Comparison of ENCODE assay signal across 32 mouse cellular contexts in the genomic region with DNA sequence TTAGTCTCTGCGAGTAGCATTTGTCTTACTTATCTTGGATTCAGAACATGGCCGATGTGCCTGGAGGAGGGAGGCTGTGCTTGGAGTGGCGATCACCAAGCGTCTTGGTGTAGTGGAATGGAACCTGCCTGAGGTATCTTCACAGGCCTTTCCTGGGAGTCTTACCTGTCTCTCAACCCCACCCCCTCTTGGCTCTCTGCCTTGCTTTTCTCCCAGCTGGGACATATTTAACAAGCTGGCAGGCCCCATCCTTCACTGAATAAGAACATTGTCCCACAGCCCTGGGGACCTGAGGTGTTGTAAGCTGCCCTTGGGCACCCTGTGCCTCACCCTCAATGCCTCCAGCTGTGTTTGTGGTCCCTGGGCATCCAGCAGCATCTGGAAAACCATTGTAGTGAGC. TPM values are rescaled to one million over a fixed set of nuclear protein-coding genes. Genes with fewer than 3 reads are reported as not detected.
DNase-seq lines count a peak whose midpoint lies in the region; ATAC-seq and TF ChIP-seq lines count a peak whose summit lies in the region.
"Had no signal": no experiment of that assay in that cellular context is flagged by ENCODE, and none has a peak within 500 bp of the region (broad histone marks: within the 10 kb centered on the region; RNA-seq: fewer than 3 reads in every experiment).

No protein-coding gene starts in this region.

- no peak for ATAC-seq in hindbrain, postnatal 0 days
- ATAC-seq: CD4-positive, CD25-positive, alpha-beta regulatory T cell, adult 4 months; forebrain, postnatal 0 days; intestine, postnatal 0 days; midbrain, embryonic 13.5 days had no signal

- H3K9me3 ChIP-seq in hindbrain, embryonic 10.5 days: no peaks in the 10 kb centered on the region
- H3K9me3 ChIP-seq in hindbrain, postnatal 0 days (ENCODE audit: low read length): no peaks in the 10 kb centered on the region
- H3K9me3 ChIP-seq: embryonic facial prominence, embryonic 13.5 days; limb, embryonic 12.5 days; liver, embryonic 13.5 days; lung, embryonic 15.5 days; megakaryocyte, embryonic 14.5 days; midbrain, embryonic 13.5 days; neural tube, embryonic 13.5 days had no signal

- H3K4me1 ChIP-seq in hindbrain, embryonic 10.5 days (replicated peaks): peaks cover 71% of the 10 kb centered on the region
- H3K4me1 ChIP-seq in hindbrain, postnatal 0 days (ENCODE audit: insufficient read depth, low read length): peaks cover 21% of the 10 kb centered on the region

- peaks cover 18% of the 10 kb centered on the region for H3K36me3 ChIP-seq in hindbrain, embryonic 10.5 days
- peaks cover 4% of the 10 kb centered on the region; the same call in 1 of the 2 replicates for H3K36me3 ChIP-seq in hindbrain, postnatal 0 days (ENCODE audit: insufficient read depth, low read length)
- H3K36me3 ChIP-seq: neural tube, embryonic 13.5 days had no signal

- DNase-seq in cerebellum, adult 9-10 months: peak; percentile 51
- no peak for DNase-seq in cerebellum, adult 8-10 months
- DNase-seq in hindbrain, embryonic 10.5 days (ENCODE audit: low spot score): no peak
- no peak for DNase-seq in hindbrain, postnatal 0 days (ENCODE audit: low spot score)
- peak; percentile 19 for DNase-seq in lung, postnatal 14 days
- DNase-seq in lung, adult 18-20 months: no peak
- DNase-seq: forebrain, postnatal 0 days; gastrocnemius, postnatal 14 days; heart, postnatal 14 days; kidney, postnatal 25 days; liver, embryonic 13.5 days; right cerebral cortex, postnatal 4 days; thymus, adult 18-20 months; thymus, postnatal 25 days had no signal

- no peak overlapping the region for H3K9ac ChIP-seq in hindbrain, postnatal 0 days (replicated peaks; ENCODE audit: low read length)
- H3K9ac ChIP-seq: embryonic facial prominence, embryonic 13.5 days; forebrain, postnatal 0 days; limb, embryonic 12.5 days; liver, embryonic 13.5 days; lung, embryonic 15.5 days; midbrain, embryonic 13.5 days; neural tube, embryonic 13.5 days had no signal

- H3K4me3 ChIP-seq in hindbrain, embryonic 10.5 days: no peak overlapping the region
- no peak overlapping the region for H3K4me3 ChIP-seq in hindbrain, postnatal 0 days (ENCODE audit: low read length)
- H3K4me3 ChIP-seq: embryonic facial prominence, embryonic 13.5 days; limb, embryonic 12.5 days; liver, embryonic 13.5 days; lung, embryonic 15.5 days; midbrain, embryonic 13.5 days; neural tube, embryonic 13.5 days had no signal

- WGBS in hindbrain, embryonic 10.5 days: 87% methylated on average over 4 of the region's 4 CpGs
- 90% methylated on average over 4 of the region's 4 CpGs for WGBS in hindbrain, postnatal 0 days

- no peak overlapping the region for H3K4me2 ChIP-seq in hindbrain, postnatal 0 days (ENCODE audit: low read depth, low read length)
- H3K4me2 ChIP-seq: embryonic facial prominence, embryonic 13.5 days; limb, embryonic 12.5 days; liver, embryonic 13.5 days; lung, embryonic 15.5 days; midbrain, embryonic 13.5 days; neural tube, embryonic 13.5 days had no signal

- H3K27me3 ChIP-seq in hindbrain, embryonic 10.5 days (ENCODE audit: insufficient read depth, poor library complexity, severe bottlenecking): peaks cover 27% of the 10 kb centered on the region; the same call in 1 of the 2 replicates
- no peaks in the 10 kb centered on the region for H3K27me3 ChIP-seq in hindbrain, postnatal 0 days (ENCODE audit: insufficient read depth, low read length)
- H3K27me3 ChIP-seq: liver, embryonic 13.5 days; lung, embryonic 15.5 days; megakaryocyte, embryonic 14.5 days had no signal

- TF ChIP-seq CTCF in hindbrain, postnatal 0 days (IDR thresholded peaks at IDR 0.05; ENCODE audit: low read depth): no peak

- H3K27ac ChIP-seq in hindbrain, embryonic 10.5 days: 0 out of 2 replicates have a peak overlapping the region, but pooled peaks have one; percentile 2
- no peak overlapping the region for H3K27ac ChIP-seq in hindbrain, postnatal 0 days
- H3K27ac ChIP-seq: embryonic facial prominence, embryonic 13.5 days; limb, embryonic 12.5 days; liver, embryonic 13.5 days; lung, embryonic 15.5 days; midbrain, embryonic 13.5 days; neural tube, embryonic 13.5 days; stomach, postnatal 0 days had no signal

RNA-seq across cellular contexts. Expression of gene Ldha, which starts 2.3 kb away (rescaled TPM):
- 2,204 and 3,422 TPM in 2 replicates for polyA plus RNA-seq in hindbrain, embryonic 10.5 days (2016; fragmentation: Nextera tagmentation; extraction: Ambion mirVana)
- total RNA-seq in hindbrain, postnatal 0 days (2014; rRNA removed): 424 and 467 TPM in 2 replicates
- polyA plus RNA-seq in hindbrain, postnatal 0 days (2015; fragmentation: Nextera tagmentation; extraction: Ambion mirVana): 747 and 766 TPM in 2 replicates

RNA-seq across cellular contexts. Expression of gene Ldhc, which starts 17.4 kb away (rescaled TPM):
- polyA plus RNA-seq in hindbrain, embryonic 10.5 days (2016; fragmentation: Nextera tagmentation; extraction: Ambion mirVana): not detected in 2 replicates
- total RNA-seq in hindbrain, postnatal 0 days (2014; rRNA removed): not detected in 2 replicates
- polyA plus RNA-seq in hindbrain, postnatal 0 days (2015; fragmentation: Nextera tagmentation; extraction: Ambion mirVana): 0.15 and 0.26 TPM in 2 replicates
- total RNA-seq: common myeloid progenitor, adult 5-6 weeks; forebrain, postnatal 0 days; gastrocnemius, postnatal 14 days; heart, postnatal 14 days; layer of hippocampus, adult 18-20 months; layer of hippocampus, postnatal 10 days; left cerebral cortex, adult 18-20 months; left cerebral cortex, postnatal 14 days had no signal
- polyA plus RNA-seq: CD4-positive, CD25-positive, alpha-beta regulatory T cell, adult 4 months; embryonic facial prominence, embryonic 13.5 days; forebrain, postnatal 0 days; heart, embryonic 14.5 days; hindbrain, embryonic 11.5 days; intestine, postnatal 0 days; kidney, embryonic 14.5 days; limb, embryonic 12.5 days; neural tube, embryonic 13.5 days; spleen, adult 2 months; stomach, postnatal 0 days had no signal

RNA-seq across cellular contexts. Expression of gene Gtf2h1, which starts 47.7 kb away (rescaled TPM):
- polyA plus RNA-seq in hindbrain, embryonic 10.5 days (2016; fragmentation: Nextera tagmentation; extraction: Ambion mirVana): 42.0 and 53.0 TPM in 2 replicates
- 26.5 and 26.6 TPM in 2 replicates for total RNA-seq in hindbrain, postnatal 0 days (2014; rRNA removed)
- polyA plus RNA-seq in hindbrain, postnatal 0 days (2015; fragmentation: Nextera tagmentation; extraction: Ambion mirVana): 36.2 and 39.2 TPM in 2 replicates

RNA-seq across cellular contexts. Expression of gene Hps5, which starts 47.7 kb away (rescaled TPM):
- polyA plus RNA-seq in hindbrain, embryonic 10.5 days (2016; fragmentation: Nextera tagmentation; extraction: Ambion mirVana): 20.0 and 21.1 TPM in 2 replicates
- total RNA-seq in hindbrain, postnatal 0 days (2014; rRNA removed): 20.3 and 21.6 TPM in 2 replicates
- polyA plus RNA-seq in hindbrain, postnatal 0 days (2015; fragmentation: Nextera tagmentation; extraction: Ambion mirVana): 8.9 and 9.8 TPM in 2 replicates

Comparison
In these comparisons a context has a peak if more than half of its experiments do, and no peak if none do; other contexts are left out.
1. DNase-seq: peak in cerebellum, adult 9-10 months (single experiment) and lung, postnatal 14 days (single experiment); none in cerebellum, adult 8-10 months (single experiment), hindbrain, embryonic 10.5 days (single experiment), hindbrain, postnatal 0 days (single experiment) and lung, adult 18-20 months (0 of 2).